Mouse (Mus musculus) spleen, adult 2 months (tissue): ENCODE results near the gene Tmem183a. TPM values are rescaled to one million over a fixed set of nuclear protein-coding genes. Genes with fewer than 3 reads are reported as not detected.
A peak's percentile ranks its signal among the peaks of the same experiment; 100 is the strongest.

ENCODE experiments used
- DNase-seq, 2 experiments: peaks; one replicate each; pipeline versions ENCODE4 v3.0.0 to v3.0.0-alpha.2; 2012 to 2021; ENCODE audit warnings: low spot score in 2 of 2, low read depth in 1 of 2
- H3K27ac ChIP-seq: fragments of 200-500 bp; 2 replicates; pipeline ENCODE4 v1.5.1; 2012; ENCODE audit warnings: low read length, inconsistent platforms; ENCODE audit not compliant: insufficient read depth
- H3K27me3 ChIP-seq: fragments of 200-500 bp; 2 replicates; pipeline ENCODE4 v1.6.1; 2012; ENCODE audit warnings: mild to moderate bottlenecking, moderate library complexity, low read length, inconsistent platforms; ENCODE audit not compliant: control insufficient read depth, insufficient read depth
- H3K36me3 ChIP-seq: fragments of 200-500 bp; 2 replicates; pipeline ENCODE4 v1.6.1; 2012; ENCODE audit warnings: mild to moderate bottlenecking, low read length, inconsistent platforms; ENCODE audit not compliant: control insufficient read depth, insufficient read depth
- H3K4me1 ChIP-seq: fragments of 200-500 bp; 2 replicates; pipeline ENCODE4 v1.6.1; 2011; ENCODE audit warnings: inconsistent platforms; ENCODE audit not compliant: control insufficient read depth, insufficient read depth, insufficient read length
- H3K4me3 ChIP-seq: fragments of 200-500 bp; 2 replicates; pipeline ENCODE4 v1.5.1; 2011; ENCODE audit warnings: mild to moderate bottlenecking, inconsistent platforms; ENCODE audit not compliant: insufficient read depth, insufficient read length; ENCODE audit errors: extremely low read depth
- CTCF ChIP-seq: fragments of 200-500 bp; IDR thresholded peaks from 2 replicates; pipeline ENCODE4 v1.5.1; 2011; ENCODE audit warnings: mild to moderate bottlenecking, inconsistent platforms; ENCODE audit not compliant: insufficient read depth, insufficient read length, insufficient replicate concordance; ENCODE audit errors: extremely low read depth
- POLR2A ChIP-seq: fragments of 200-500 bp; IDR thresholded peaks from 2 replicates; pipeline ENCODE4 v1.6.1; 2011; ENCODE audit warnings: low read depth, low read length, inconsistent platforms
- WGBS: fragments of 180-500 bp; shearing (Covaris S2); methylation state at CpG from one replicate; pipeline ENCODE4 v1.1.7; 2018; 5-methylcytosine and 5-hydroxymethylcytosine counted together
- polyA plus RNA-seq: library from polyadenylated mRNA; depleted of rRNA; stranded (reverse); fragments of >200 nt; gene quantifications from 2 replicates; pipeline ENCODE4 v1.2.3, GENCODE M21; 2012; rRNA removed

The Tmem183a gene
- polyA plus RNA-seq, 1 experiment = 42.2 TPM

GRCm38 (mm10) chr1:134307409-134307808 is 54.4 kb downstream of the Tmem183a start:
- no peak overlapping the region for H3K4me3 ChIP-seq
- H3K36me3 ChIP-seq = no peaks in the 10 kb centered on the region
- 49% methylated on average over 10 of the region's 10 CpGs for WGBS
- no peaks in the 10 kb centered on the region for H3K27me3 ChIP-seq
- TF ChIP-seq CTCF (no peak), POLR2A (no peak)
- H3K27ac ChIP-seq = no peak overlapping the region
- DNase-seq = no peak
- H3K4me1 ChIP-seq = peaks cover 14% of the 10 kb centered on the region; the same call in 1 of the 2 replicates

GRCm38 (mm10) chr1:134304940-134305339 is 56.8 kb downstream of the Tmem183a start:
- Histone ChIP-seq H3K4me1 (peaks cover 21% of the 10 kb centered on the region; the same call in 1 of the 2 replicates), H3K27me3 (no peaks in the 10 kb centered on the region), H3K4me3 (no peak overlapping the region), H3K36me3 (no peaks in the 10 kb centered on the region), H3K27ac (0 out of 2 replicates have a peak overlapping the region, but pooled peaks have one; percentile 2)
- no peak for DNase-seq
- 92% methylated on average over 9 of the region's 9 CpGs for WGBS
- TF ChIP-seq CTCF (no peak), POLR2A (no peak)

GRCm38 (mm10) chr1:134302568-134303238 is 59.1 kb downstream of the Tmem183a start:
- DNase-seq = peak; percentile 28 to 62
- Histone ChIP-seq H3K27ac (peak overlapping the region; percentile 80), H3K36me3 (no peaks in the 10 kb centered on the region), H3K4me3 (0 out of 2 replicates have a peak overlapping the region, but pooled peaks have one; percentile 6), H3K4me1 (peaks cover 29% of the 10 kb centered on the region), H3K27me3 (peaks cover 7% of the 10 kb centered on the region)
- 11% methylated on average over 8 of the region's 8 CpGs for WGBS
- TF ChIP-seq POLR2A (no peak), CTCF (no peak)

GRCm38 (mm10) chr1:134298636-134299411 is 63.0 kb downstream of the Tmem183a start:
- 14% methylated on average over 56 of the region's 59 CpGs for WGBS
- H3K4me1 ChIP-seq = peaks cover 24% of the 10 kb centered on the region

GRCm38 (mm10) chr1:134297265-134297664 is 64.5 kb downstream of the Tmem183a start:
- TF ChIP-seq CTCF (no peak), POLR2A (no peak)
- WGBS = 90% methylated on average over 8 of the region's 8 CpGs

More at GRCm38 (mm10) chr1:134298636-134299411, 63.0 kb downstream of the Tmem183a start:
- H3K27ac ChIP-seq = no peak overlapping the region
- H3K27me3 ChIP-seq = peaks cover 7% of the 10 kb centered on the region
- H3K4me3 ChIP-seq = peak overlapping the region; percentile 51
- TF ChIP-seq CTCF (no peak), POLR2A (no peak)
- H3K36me3 ChIP-seq = no peaks in the 10 kb centered on the region
- no peak for DNase-seq

More at GRCm38 (mm10) chr1:134297265-134297664, 64.5 kb downstream of the Tmem183a start:
- Histone ChIP-seq H3K36me3 (no peaks in the 10 kb centered on the region), H3K4me1 (peaks cover 14% of the 10 kb centered on the region), H3K27me3 (peaks cover 7% of the 10 kb centered on the region), H3K27ac (no peak overlapping the region), H3K4me3 (no peak overlapping the region)
- DNase-seq = no peak

Other genes starting within 250 kb of the Tmem183a start
- 3.3 and 7.5 TPM in 2 replicates for gene Chil1, start 179.8 kb downstream of the Tmem183a start, polyA plus RNA-seq
- not detected in 2 replicates for gene Mybph, start 168.5 kb downstream of the Tmem183a start, polyA plus RNA-seq
- 0.28 and 0.42 TPM in 2 replicates for gene Adora1, start 126.5 kb downstream of the Tmem183a start, polyA plus RNA-seq
- not detected in 2 replicates for gene Myog, start 72.0 kb downstream of the Tmem183a start, polyA plus RNA-seq
- gene Ppfia4, start 29.1 kb downstream of the Tmem183a start, polyA plus RNA-seq = 20.1 and 28.5 TPM in 2 replicates
- gene 4933406M09Rik, start 24.0 kb upstream of the Tmem183a start, polyA plus RNA-seq = not detected in 2 replicates
- 46.0 and 46.4 TPM in 2 replicates for gene Cyb5r1, start 43.6 kb upstream of the Tmem183a start, polyA plus RNA-seq
- gene Adipor1, start 53.4 kb upstream of the Tmem183a start, polyA plus RNA-seq = 106 and 122 TPM in 2 replicates
- 4.8 and 5.9 TPM in 2 replicates for gene Klhl12, start 93.6 kb upstream of the Tmem183a start, polyA plus RNA-seq
- gene Rabif, start 132.7 kb upstream of the Tmem183a start, polyA plus RNA-seq = 8.6 and 9.4 TPM in 2 replicates
- gene Mgat4e, start 187.7 kb upstream of the Tmem183a start, polyA plus RNA-seq = not detected in 2 replicates
- 4.8 and 6.2 TPM in 2 replicates for gene Kdm5b, start 198.2 kb upstream of the Tmem183a start, polyA plus RNA-seq